Mouse (Mus musculus) liver, embryonic 13.5 days (tissue): ENCODE results near the gene Fastk. TPM values are rescaled to one million over a fixed set of nuclear protein-coding genes. Genes with fewer than 3 reads are reported as not detected.
A peak's percentile ranks its signal among the peaks of the same experiment; 100 is the strongest.

Experiments
- ATAC-seq: fragments of 200-750 bp; cut with Nextera tagmentation; 2 replicates; pipeline ENCODE4 v1.8.0; 2017; ENCODE audit warnings: low read depth, mild to moderate bottlenecking, moderate number of reproducible peaks, moderate library complexity
- DNase-seq: peaks from one replicate; pipeline ENCODE4 v3.0.0; 2022
- H3K27ac ChIP-seq: fragments of 300-500 bp; sonication (generic); 2 replicates; pipeline ENCODE4 v1.5.1; 2015; ENCODE audit warnings: moderate library complexity, mild to moderate bottlenecking, inconsistent platforms
- H3K27me3 ChIP-seq: fragments of 300-500 bp; sonication (generic); 2 replicates; pipeline ENCODE4 v1.6.1; 2015; ENCODE audit warnings: mild to moderate bottlenecking, inconsistent platforms
- H3K36me3 ChIP-seq: fragments of 300-500 bp; sonication (generic); 2 replicates; pipeline ENCODE4 v1.6.1; 2015; ENCODE audit warnings: mild to moderate bottlenecking, inconsistent platforms
- H3K4me1 ChIP-seq: fragments of 300-500 bp; sonication (generic); replicated peaks from 2 replicates; pipeline ENCODE4 v1.6.1; 2015; ENCODE audit warnings: inconsistent platforms
- H3K4me2 ChIP-seq: fragments of 300-500 bp; sonication (generic); 2 replicates; pipeline ENCODE4 v1.6.1; 2015; ENCODE audit warnings: inconsistent platforms, mild to moderate bottlenecking, moderate library complexity
- H3K4me3 ChIP-seq: fragments of 300-500 bp; sonication (generic); replicated peaks from 2 replicates; pipeline ENCODE4 v1.5.1; 2015; ENCODE audit warnings: mild to moderate bottlenecking, inconsistent platforms
- H3K9ac ChIP-seq: fragments of 300-500 bp; sonication (generic); 2 replicates; pipeline ENCODE4 v1.6.1; 2015; ENCODE audit warnings: mild to moderate bottlenecking, inconsistent platforms
- H3K9me3 ChIP-seq: fragments of 300-500 bp; sonication (generic); replicated peaks from 2 replicates; pipeline ENCODE4 v1.6.1; 2016; ENCODE audit warnings: inconsistent platforms
- WGBS: fragments of 180-500 bp; shearing (Covaris S2); methylation state at CpG from one replicate; pipeline ENCODE4 v1.1.7; 2015; ENCODE audit not compliant: insufficient replicate concordance; 5-methylcytosine and 5-hydroxymethylcytosine counted together
- polyA plus RNA-seq: library from polyadenylated mRNA; unstranded; fragments of >200 nt; fragmentation: Nextera tagmentation; extraction: Ambion mirVana; gene quantifications from 2 replicates; pipeline ENCODE4 v1.2.1, GENCODE M21; 2015

The Fastk gene
- polyA plus RNA-seq, 1 experiment from 2014 or later: 59.0 TPM

GRCm38 (mm10) chr5:24420381-24420780 is 24.7 kb downstream of the Fastk start:
- Histone ChIP-seq H3K36me3 (peaks cover 12% of the 10 kb centered on the region), H3K27me3 (peaks cover 5% of the 10 kb centered on the region; the same call in 1 of the 2 replicates), H3K9ac (no peak overlapping the region), H3K4me3 (no peak overlapping the region), H3K27ac (no peak overlapping the region), H3K9me3 (no peaks in the 10 kb centered on the region), H3K4me2 (no peak overlapping the region), H3K4me1 (peaks cover 23% of the 10 kb centered on the region)
- ATAC-seq (no peak), DNase-seq (no peak)
- 87% methylated on average over 9 of the region's 9 CpGs for WGBS

DNA sequence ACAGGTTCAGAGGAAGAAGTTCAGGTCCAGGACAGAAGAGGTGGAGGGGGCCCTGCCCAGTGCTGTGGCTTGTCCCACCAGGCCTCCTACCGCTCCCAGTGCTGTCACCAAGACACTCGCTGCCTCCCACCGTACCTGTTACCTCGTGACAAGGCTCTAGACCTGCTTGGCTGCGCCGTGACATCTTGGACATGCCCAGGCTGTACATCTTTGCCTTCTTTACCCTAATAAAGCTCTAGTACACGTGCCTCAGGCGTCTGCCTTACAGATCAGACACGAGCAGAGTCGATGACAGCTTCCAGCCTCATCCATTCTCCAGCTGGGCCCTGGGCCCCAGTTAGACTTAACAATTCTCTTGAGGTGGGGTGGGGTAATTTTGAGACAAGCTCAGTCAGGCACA is 27.5 kb downstream of the Fastk start:
- no peak for ATAC-seq
- Histone ChIP-seq H3K9ac (no peak overlapping the region), H3K4me1 (peaks cover 7% of the 10 kb centered on the region), H3K27ac (no peak overlapping the region), H3K9me3 (no peaks in the 10 kb centered on the region), H3K4me2 (no peak overlapping the region), H3K36me3 (peaks cover 12% of the 10 kb centered on the region), H3K4me3 (no peak overlapping the region), H3K27me3 (peaks cover 29% of the 10 kb centered on the region)
- WGBS: 76% methylated on average over 10 of the region's 10 CpGs
- no peak for DNase-seq

DNA sequence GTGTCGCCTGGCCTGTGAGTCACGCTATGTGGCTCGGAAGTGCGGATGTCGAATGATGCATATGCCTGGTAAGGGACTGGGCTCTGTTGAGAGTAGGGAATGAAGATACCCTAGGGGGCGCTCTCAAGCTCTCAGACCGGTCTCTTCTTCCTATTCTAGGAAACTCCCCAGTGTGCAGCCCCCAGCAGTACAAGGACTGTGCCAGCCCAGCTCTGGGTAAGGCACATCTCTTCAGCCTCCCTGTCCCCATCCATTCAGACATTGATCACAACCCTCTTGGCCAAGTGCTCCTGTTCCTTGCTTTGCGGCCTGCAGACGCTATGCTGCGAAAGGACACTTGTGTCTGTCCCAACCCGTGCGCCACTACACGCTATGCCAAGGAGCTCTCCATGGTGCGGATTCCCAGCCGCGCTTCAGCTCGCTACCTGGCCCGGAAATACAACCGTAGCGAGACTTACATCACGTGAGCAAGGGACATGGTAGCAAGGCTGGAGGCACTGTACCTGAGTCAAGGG is 28.8 kb downstream of the Fastk start:
- Histone ChIP-seq H3K4me2 (no peak overlapping the region), H3K36me3 (peaks cover 12% of the 10 kb centered on the region), H3K27ac (no peak overlapping the region), H3K27me3 (peaks cover 42% of the 10 kb centered on the region), H3K9ac (no peak overlapping the region), H3K4me1 (peaks cover 3% of the 10 kb centered on the region; the same call in 1 of the 2 replicates), H3K9me3 (no peaks in the 10 kb centered on the region), H3K4me3 (no peak overlapping the region)
- ATAC-seq (peak; percentile 63), DNase-seq (peak; percentile 48)
- 9% methylated on average over 21 of the region's 21 CpGs for WGBS

GRCm38 (mm10) chr5:24413938-24414337 is 31.1 kb downstream of the Fastk start:
- ATAC-seq (no peak), DNase-seq (no peak)
- 69% methylated on average over 13 of the region's 13 CpGs for WGBS
- Histone ChIP-seq H3K4me1 (peaks cover 3% of the 10 kb centered on the region; the same call in 1 of the 2 replicates), H3K27ac (no peak overlapping the region), H3K9ac (no peak overlapping the region), H3K4me2 (no peak overlapping the region), H3K27me3 (peaks cover 45% of the 10 kb centered on the region), H3K9me3 (no peaks in the 10 kb centered on the region), H3K4me3 (no peak overlapping the region), H3K36me3 (0 out of 2 replicates have a peak, but pooled peaks cover 2% of the 10 kb centered on the region)

- peaks cover 3% of the 10 kb centered on the region; the same call in 1 of the 2 replicates for H3K4me1 ChIP-seq
- no peak within 1 kb of the TSS for H3K4me3 ChIP-seq
- ATAC-seq (no peak), DNase-seq (no peak)
- 0 out of 2 replicates have a peak, but pooled peaks cover under 1% of the 10 kb centered on the region for H3K36me3 ChIP-seq
- 32% methylated on average over 11 of the region's 11 CpGs for WGBS
- peaks cover 45% of the 10 kb centered on the region for H3K27me3 ChIP-seq
- no peak within 1 kb of the TSS for H3K9ac ChIP-seq
- H3K27ac ChIP-seq: no peak within 1 kb of the TSS
- no peaks in the 10 kb centered on the region for H3K9me3 ChIP-seq
- H3K4me2 ChIP-seq: no peak within 1 kb of the TSS
Measured at GRCm38 (mm10) chr5:24413042-24413693, 31.9 kb downstream of the Fastk start, which contains the start of gene Asic3. Asic3 (plus strand) TSS chr5:24413392.

DNA sequence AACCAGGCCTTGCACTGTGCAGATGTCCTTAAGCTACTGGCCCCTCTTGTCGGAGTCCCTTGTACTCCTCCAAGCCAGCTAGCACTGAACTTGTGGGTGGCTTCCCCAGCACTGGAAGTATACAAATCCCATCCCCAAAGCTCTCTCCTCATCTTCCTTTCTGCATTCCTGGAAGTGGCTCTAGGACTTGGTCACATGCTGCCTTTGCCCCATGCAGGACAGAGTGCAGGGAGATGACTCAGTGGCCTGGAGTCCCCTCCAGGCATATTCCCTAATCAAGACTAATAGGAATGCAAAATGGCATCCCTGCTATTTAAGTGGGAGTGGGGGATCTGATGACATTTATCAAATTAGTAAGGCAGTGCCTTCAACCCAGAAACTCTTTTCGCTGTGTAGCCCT is 33.0 kb downstream of the Fastk start:
- no peak overlapping the region for H3K27ac ChIP-seq
- peaks cover 10% of the 10 kb centered on the region for H3K36me3 ChIP-seq
- ATAC-seq: no peak
- H3K9me3 ChIP-seq: no peaks in the 10 kb centered on the region
- H3K4me2 ChIP-seq: no peak overlapping the region
- WGBS: 69% methylated on average over 2 of the region's 2 CpGs
- no peak overlapping the region for H3K4me3 ChIP-seq
- DNase-seq: no peak
- no peak overlapping the region for H3K9ac ChIP-seq
- peaks cover 3% of the 10 kb centered on the region; the same call in 1 of the 2 replicates for H3K4me1 ChIP-seq
- H3K27me3 ChIP-seq: peaks cover 45% of the 10 kb centered on the region

DNA sequence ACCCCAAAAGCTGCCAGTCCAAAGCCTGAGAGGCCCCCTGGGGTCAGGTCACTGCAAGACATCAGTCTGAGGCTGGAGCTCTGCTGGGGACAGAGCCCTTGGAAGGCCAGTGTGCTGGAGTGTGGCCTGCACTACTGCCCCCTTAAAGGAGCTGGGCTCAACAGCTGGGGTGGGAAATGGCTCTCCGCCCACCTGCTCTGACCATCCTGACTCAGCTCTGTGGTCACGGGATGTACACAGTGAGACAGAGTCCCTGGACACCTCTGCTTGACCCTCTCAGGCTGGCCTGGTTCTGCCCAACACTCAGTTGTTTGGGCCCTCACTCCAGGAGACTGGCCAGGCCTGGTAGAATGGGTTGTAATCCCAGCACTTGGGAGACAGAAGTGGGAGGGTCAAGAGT is 35.6 kb downstream of the Fastk start:
- DNase-seq: no peak
- Histone ChIP-seq H3K9ac (no peak overlapping the region), H3K4me1 (peaks cover 15% of the 10 kb centered on the region), H3K4me3 (no peak overlapping the region), H3K27me3 (peaks cover 35% of the 10 kb centered on the region), H3K9me3 (no peaks in the 10 kb centered on the region), H3K4me2 (no peak overlapping the region), H3K27ac (no peak overlapping the region), H3K36me3 (peaks cover 30% of the 10 kb centered on the region)
- no peak for ATAC-seq
- WGBS: 75% methylated on average over 2 of the region's 2 CpGs

- H3K4me1 ChIP-seq: peaks cover 22% of the 10 kb centered on the region
- WGBS: 76% methylated on average over 13 of the region's 13 CpGs
- no peak overlapping the region for H3K27ac ChIP-seq
- H3K9ac ChIP-seq: no peak overlapping the region
- ATAC-seq (no peak), DNase-seq (no peak)
- H3K27me3 ChIP-seq: peaks cover 27% of the 10 kb centered on the region
- no peak overlapping the region for H3K4me2 ChIP-seq
- H3K36me3 ChIP-seq: peaks cover 36% of the 10 kb centered on the region
- H3K9me3 ChIP-seq: no peaks in the 10 kb centered on the region
- no peak overlapping the region for H3K4me3 ChIP-seq
Measured at GRCm38 (mm10) chr5:24408651-24409050, 36.4 kb downstream of the Fastk start.

GRCm38 (mm10) chr5:24405389-24405876 is 39.7 kb downstream of the Fastk start:
- Histone ChIP-seq H3K27me3 (no peaks in the 10 kb centered on the region), H3K4me2 (no peak overlapping the region), H3K9me3 (no peaks in the 10 kb centered on the region), H3K36me3 (peaks cover 67% of the 10 kb centered on the region), H3K4me1 (peaks cover 22% of the 10 kb centered on the region), H3K27ac (peak overlapping the region; percentile 2; the same call in 1 of the 2 replicates), H3K9ac (no peak overlapping the region), H3K4me3 (no peak overlapping the region)
- WGBS: 58% methylated on average over 3 of the region's 3 CpGs
- DNase-seq: no peak
- ATAC-seq: no peak

GRCm38 (mm10) chr5:24404594-24405360 is 40.3 kb downstream of the Fastk start:
- H3K4me1 ChIP-seq: peaks cover 22% of the 10 kb centered on the region
- no peak for DNase-seq
- ATAC-seq: no peak
- H3K9me3 ChIP-seq: no peaks in the 10 kb centered on the region
- WGBS: 58% methylated on average over 6 of the region's 6 CpGs
- H3K36me3 ChIP-seq: peaks cover 73% of the 10 kb centered on the region
- no peak overlapping the region for H3K4me3 ChIP-seq
- H3K9ac ChIP-seq: no peak overlapping the region
- no peak overlapping the region for H3K4me2 ChIP-seq
- no peaks in the 10 kb centered on the region for H3K27me3 ChIP-seq
- H3K27ac ChIP-seq: peak overlapping the region; percentile 2

- Histone ChIP-seq H3K36me3 (peaks cover 63% of the 10 kb centered on the region), H3K4me2 (no peak overlapping the region), H3K27me3 (no peaks in the 10 kb centered on the region), H3K4me1 (peaks cover 25% of the 10 kb centered on the region), H3K27ac (no peak overlapping the region), H3K9ac (no peak overlapping the region), H3K9me3 (no peaks in the 10 kb centered on the region), H3K4me3 (no peak overlapping the region)
- ATAC-seq (no peak), DNase-seq (no peak)
- WGBS: 78% methylated on average over 9 of the region's 9 CpGs
Measured at GRCm38 (mm10) chr5:24401969-24402368, 43.1 kb downstream of the Fastk start.
